Mouse (Mus musculus) C2C12 (cell line): Measurements from ENCODE around the gene 9330161L09Rik. TPM values are rescaled to one million over a fixed set of nuclear protein-coding genes. Genes with fewer than 3 reads are reported as not detected.
A peak's percentile ranks its signal among the peaks of the same experiment; 100 is the strongest.

Source experiments
- H3K27me3 ChIP-seq: one replicate; pipeline ENCODE4 v1.6.1; 2011; ENCODE audit not compliant: control insufficient read depth, insufficient read depth, insufficient read length
- H3K36me3 ChIP-seq: one replicate; pipeline ENCODE4 v1.6.1; 2011; ENCODE audit not compliant: control insufficient read depth, insufficient read depth
- H3K4me3 ChIP-seq: one replicate; pipeline ENCODE4 v1.5.1; 2011; ENCODE audit warnings: mild to moderate bottlenecking, control low read depth; ENCODE audit not compliant: poor library complexity, insufficient read depth, severe bottlenecking
- H3K79me2 ChIP-seq: one replicate; pipeline ENCODE4 v1.6.1; 2011; ENCODE audit not compliant: control insufficient read depth, insufficient read depth
- H3K79me3 ChIP-seq: one replicate; pipeline ENCODE4 v1.6.1; 2011; ENCODE audit warnings: low read depth, control low read depth
- H3ac ChIP-seq: one replicate; pipeline ENCODE3; 2011; ENCODE audit warnings: low read depth; ENCODE audit not compliant: control insufficient read depth, insufficient read length
- CEBPB ChIP-seq: IDR thresholded peaks from one replicate; pipeline ENCODE4 v1.6.1; 2011; ENCODE audit warnings: low read depth, mild to moderate bottlenecking, control low read depth, moderate library complexity
- CTCF ChIP-seq: IDR thresholded peaks from one replicate; pipeline ENCODE4 v1.5.1; 2011; ENCODE audit not compliant: control insufficient read depth, insufficient read depth, insufficient read length
- FOSL1 ChIP-seq: IDR thresholded peaks from one replicate; pipeline ENCODE4 v1.8.0; 2011; ENCODE audit warnings: mild to moderate bottlenecking, low read length; ENCODE audit not compliant: poor library complexity, insufficient read depth, severe bottlenecking
- MAX ChIP-seq: IDR thresholded peaks from one replicate; pipeline ENCODE4 v1.6.1; 2011; ENCODE audit warnings: mild to moderate bottlenecking, control low read depth
- MYOD1 ChIP-seq: IDR thresholded peaks from one replicate; pipeline ENCODE4 v1.6.1; 2011; ENCODE audit warnings: low read depth; ENCODE audit not compliant: control insufficient read depth, insufficient read length
- MYOG ChIP-seq: IDR thresholded peaks from one replicate; pipeline ENCODE4 v1.6.1; 2011; ENCODE audit not compliant: control insufficient read depth, insufficient read length; ENCODE audit errors: extremely low read depth
- USF1 ChIP-seq: IDR thresholded peaks from one replicate; pipeline ENCODE4 v1.6.1; 2011; ENCODE audit warnings: low read depth, mild to moderate bottlenecking, control low read depth, moderate library complexity
- polyA plus RNA-seq: library from polyadenylated mRNA; unstranded; fragments of >200 nt; fragmentation: generic; extraction: Trizol; gene quantifications from one replicate; pipeline ENCODE4 v1.2.1, GENCODE M21; 2012; ENCODE audit warnings: missing spikeins

Gene 9330161L09Rik
- polyA plus RNA-seq, 1 experiment = 0.69 TPM

DNA sequence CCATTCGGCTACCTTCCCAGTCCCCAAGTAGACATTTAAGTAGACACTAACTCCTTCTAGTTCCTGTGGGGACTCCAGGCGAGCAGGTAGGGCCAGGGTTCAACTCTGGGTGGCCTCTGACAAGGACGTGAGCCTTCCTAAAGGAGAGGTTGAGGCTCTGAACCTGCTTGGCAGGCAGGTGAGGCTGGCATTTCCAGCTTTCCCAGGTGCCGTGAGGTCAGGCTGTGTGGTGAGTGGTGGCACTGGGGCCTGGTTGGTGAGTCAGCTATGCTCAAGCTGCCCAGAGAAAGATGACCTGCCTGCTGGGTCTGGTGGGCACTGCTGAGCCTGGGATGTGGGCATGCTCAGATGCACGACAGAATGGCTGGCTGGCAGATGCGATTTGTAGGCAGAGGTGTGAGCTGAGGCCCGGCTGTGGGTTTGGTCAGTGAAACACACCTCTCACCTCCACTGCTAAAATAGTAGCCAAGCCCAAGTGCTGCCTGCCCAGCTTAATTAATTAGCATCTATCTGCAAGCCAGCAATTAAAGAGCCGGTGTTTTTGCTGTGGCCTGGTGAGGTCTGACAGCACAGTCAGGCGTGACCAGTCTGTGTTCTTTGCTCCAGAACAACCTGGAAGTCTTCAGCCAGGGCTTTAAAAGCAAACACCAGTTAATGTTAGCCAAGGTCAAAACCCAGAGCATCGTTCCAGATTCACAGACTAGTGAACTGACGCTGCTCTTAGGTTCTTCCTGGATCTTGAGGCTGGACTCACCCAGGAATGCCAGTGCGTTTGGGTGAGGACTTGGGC, 11.9 kb downstream of the 9330161L09Rik start:
- H3K79me2 ChIP-seq = no peaks in the 10 kb centered on the region
- H3K79me3 ChIP-seq = no peaks in the 10 kb centered on the region
- no peaks in the 10 kb centered on the region for H3K27me3 ChIP-seq
- no peak overlapping the region for H3K4me3 ChIP-seq
- TF ChIP-seq MYOG = no peak
- no peak for TF ChIP-seq FOSL1
- no peak for TF ChIP-seq CEBPB
- no peak for TF ChIP-seq MAX
- no peak for TF ChIP-seq CTCF
- no peak for TF ChIP-seq USF1
- TF ChIP-seq MYOD1 = no peak
- no peak overlapping the region for H3ac ChIP-seq
- no peaks in the 10 kb centered on the region for H3K36me3 ChIP-seq

DNA sequence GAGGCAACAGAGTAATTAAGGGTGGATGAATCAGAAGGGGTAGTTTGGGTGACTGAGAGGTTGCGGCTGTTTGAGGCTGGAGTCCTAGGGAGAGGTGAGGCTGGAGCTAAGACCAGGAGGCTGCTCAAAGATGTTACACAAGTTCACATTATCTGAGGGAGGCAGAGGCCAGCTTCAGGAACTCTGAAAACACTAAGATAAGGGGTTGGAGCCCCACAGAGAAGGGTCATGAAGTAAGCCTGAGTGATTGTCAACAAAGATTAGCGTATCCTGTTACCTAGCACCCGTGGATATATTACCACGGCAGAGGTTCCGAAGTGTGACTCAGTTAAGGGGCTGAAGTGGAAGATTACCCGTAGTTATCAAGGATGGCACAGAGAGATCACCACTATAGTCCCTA, 14.1 kb downstream of the 9330161L09Rik start:
- H3K79me2 ChIP-seq = no peaks in the 10 kb centered on the region

DNA sequence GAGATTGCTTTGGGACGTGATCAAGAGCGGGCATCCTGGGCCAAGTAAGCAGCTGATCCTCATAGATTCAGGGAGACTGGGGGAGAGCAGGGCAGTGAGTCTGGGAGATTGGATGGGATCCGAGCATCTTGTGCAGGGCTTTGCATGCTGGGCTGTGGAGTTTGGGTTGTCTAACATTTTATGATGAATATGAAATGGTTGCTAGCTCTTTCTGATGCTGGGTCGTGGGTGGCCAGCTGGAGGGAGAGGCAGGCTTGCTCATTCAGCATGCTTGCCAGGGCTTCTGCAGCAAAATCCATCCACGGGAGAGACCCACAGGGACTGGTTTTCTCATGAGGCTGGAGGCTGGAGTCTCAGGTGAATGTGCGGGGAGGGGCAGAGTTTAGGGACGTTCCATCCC, 16.5 kb downstream of the 9330161L09Rik start:
- no peak overlapping the region for H3K4me3 ChIP-seq
- TF ChIP-seq CTCF (no peak), MYOD1 (no peak), MAX (no peak), CEBPB (no peak), FOSL1 (no peak), MYOG (no peak), USF1 (no peak)
- H3ac ChIP-seq = no peak overlapping the region
- H3K36me3 ChIP-seq = no peaks in the 10 kb centered on the region
- no peaks in the 10 kb centered on the region for H3K79me3 ChIP-seq
- no peaks in the 10 kb centered on the region for H3K27me3 ChIP-seq
- no peaks in the 10 kb centered on the region for H3K79me2 ChIP-seq

More for the DNA sequence above, 14.1 kb downstream of the 9330161L09Rik start:
- no peak overlapping the region for H3ac ChIP-seq
- no peaks in the 10 kb centered on the region for H3K79me3 ChIP-seq
- H3K27me3 ChIP-seq = no peaks in the 10 kb centered on the region
- H3K4me3 ChIP-seq = no peak overlapping the region
- TF ChIP-seq MYOD1 (no peak), FOSL1 (no peak), CEBPB (no peak), MYOG (no peak), MAX (no peak), USF1 (no peak), CTCF (no peak)
- H3K36me3 ChIP-seq = no peaks in the 10 kb centered on the region

DNA sequence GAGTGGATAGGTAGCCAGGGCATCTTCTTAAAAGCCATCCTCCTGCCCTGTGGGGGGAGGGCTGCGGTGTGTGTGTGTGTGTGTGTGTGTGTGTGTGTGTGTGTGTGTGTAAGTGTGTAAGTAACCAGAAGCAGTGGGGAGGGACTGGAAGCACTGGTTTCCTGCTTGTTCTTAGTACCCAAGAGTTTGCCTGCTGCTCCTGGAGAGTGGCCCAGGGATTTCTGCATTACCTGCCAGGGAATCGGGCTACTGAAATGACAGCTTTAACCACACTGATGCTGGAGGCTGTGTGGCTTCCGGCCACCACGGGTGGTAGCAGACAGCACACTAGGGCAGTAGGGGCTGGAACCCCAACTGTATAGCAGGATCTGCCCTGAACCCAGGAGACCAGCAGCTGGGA, 17.6 kb downstream of the 9330161L09Rik start:
- H3K27me3 ChIP-seq = no peaks in the 10 kb centered on the region
- H3K79me3 ChIP-seq = no peaks in the 10 kb centered on the region
- H3K79me2 ChIP-seq = no peaks in the 10 kb centered on the region
- no peaks in the 10 kb centered on the region for H3K36me3 ChIP-seq
- TF ChIP-seq CTCF = no peak
- no peak for TF ChIP-seq MYOG
- no peak for TF ChIP-seq FOSL1
- TF ChIP-seq USF1 = no peak
- no peak for TF ChIP-seq MAX
- TF ChIP-seq MYOD1 = no peak
- TF ChIP-seq CEBPB = no peak
- no peak overlapping the region for H3ac ChIP-seq
- no peak overlapping the region for H3K4me3 ChIP-seq

DNA sequence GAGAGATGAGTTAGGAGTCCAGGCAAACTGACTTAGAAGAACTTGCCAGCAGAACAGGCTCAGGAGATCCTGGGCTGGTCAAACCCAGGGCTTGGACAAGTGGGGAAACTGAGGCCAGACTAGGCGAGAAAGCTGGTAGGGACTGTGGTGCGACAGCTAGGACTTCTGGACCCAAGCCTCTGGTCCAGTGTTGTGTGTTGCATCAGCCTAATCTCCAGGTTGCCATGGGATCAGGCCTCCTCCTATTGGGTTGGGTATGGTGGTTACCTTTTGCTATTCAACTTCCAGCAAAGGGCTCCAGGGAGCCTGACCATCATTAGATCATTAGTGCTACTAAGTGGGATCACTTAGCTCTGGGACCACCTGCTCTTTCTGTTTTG, 18.3 kb downstream of the 9330161L09Rik start:
- TF ChIP-seq USF1 (no peak), MYOD1 (no peak), FOSL1 (no peak), CEBPB (no peak), MAX (no peak), CTCF (no peak), MYOG (no peak)
- no peaks in the 10 kb centered on the region for H3K36me3 ChIP-seq

DNA sequence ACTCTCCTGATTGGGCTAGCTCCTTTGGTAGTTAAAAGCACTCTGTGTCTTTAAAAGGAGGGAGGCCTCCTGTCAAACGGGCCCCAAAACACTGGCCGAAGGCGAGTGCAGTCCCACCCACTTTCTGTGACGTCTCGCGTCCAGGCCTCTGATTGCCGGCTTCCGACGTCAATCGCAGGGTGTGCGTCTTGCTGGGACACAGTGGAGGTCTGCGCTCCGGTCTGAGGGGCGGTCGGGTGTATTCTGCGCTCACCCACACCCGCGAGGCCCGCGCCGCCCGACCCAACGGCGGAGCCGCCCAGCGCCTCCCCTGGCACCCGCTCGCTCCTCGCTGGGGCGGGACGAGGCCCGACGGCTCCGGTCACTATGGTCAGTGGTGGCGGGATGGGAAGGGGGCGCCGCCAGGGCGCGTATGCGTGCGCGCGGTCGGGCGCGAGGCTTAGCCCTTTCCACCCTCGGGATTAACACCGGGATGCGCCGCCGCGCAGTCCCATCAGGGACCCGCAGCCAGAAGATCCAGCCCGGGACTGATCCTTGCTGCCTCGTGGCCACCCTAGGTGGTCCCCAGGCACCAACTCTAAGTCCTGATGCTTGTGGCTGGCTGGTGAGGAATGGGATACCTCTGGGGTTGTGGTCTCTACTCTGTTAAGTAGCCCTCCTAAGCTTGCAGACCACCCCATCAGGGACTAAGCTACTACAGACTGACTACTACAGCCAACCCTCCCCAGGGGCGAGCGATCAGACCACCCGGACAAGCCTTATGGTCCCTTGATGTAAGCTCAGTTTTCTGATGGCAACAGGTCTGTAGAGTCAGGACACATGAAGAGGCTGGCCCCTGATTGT, 18.9 kb downstream of the 9330161L09Rik start, which contains the start of gene Otub2:
Gene Otub2, plus strand, starts transcription at position 178 of the 843 bp plus-strand sequence.
- TF ChIP-seq CTCF (peak; percentile 11), USF1 (no peak), MAX (no peak)
- Histone ChIP-seq H3K79me3 (no peaks in the 10 kb centered on the region), H3ac (peak within 1 kb of the TSS; percentile 78), H3K27me3 (no peaks in the 10 kb centered on the region), H3K4me3 (peak within 1 kb of the TSS; percentile 37), H3K36me3 (no peaks in the 10 kb centered on the region), H3K79me2 (no peaks in the 10 kb centered on the region)

More for the DNA sequence above, 18.3 kb downstream of the 9330161L09Rik start:
- Histone ChIP-seq H3K27me3 (no peaks in the 10 kb centered on the region), H3ac (no peak overlapping the region), H3K4me3 (no peak overlapping the region), H3K79me2 (no peaks in the 10 kb centered on the region), H3K79me3 (no peaks in the 10 kb centered on the region)
